Mouse (Mus musculus) CH12F3 (cell line): ENCODE measurements around the gene Ankrd37.

ENCODE experiments used
- in situ Hi-C: fragments of 300-500 bp; cut with MboI; formaldehyde crosslinking; loops from 2 replicates; pipeline ENCODE4 v1.14.3; 2020; ENCODE audit warnings: low sequenced_read_pairs

The Ankrd37 gene

DNA sequence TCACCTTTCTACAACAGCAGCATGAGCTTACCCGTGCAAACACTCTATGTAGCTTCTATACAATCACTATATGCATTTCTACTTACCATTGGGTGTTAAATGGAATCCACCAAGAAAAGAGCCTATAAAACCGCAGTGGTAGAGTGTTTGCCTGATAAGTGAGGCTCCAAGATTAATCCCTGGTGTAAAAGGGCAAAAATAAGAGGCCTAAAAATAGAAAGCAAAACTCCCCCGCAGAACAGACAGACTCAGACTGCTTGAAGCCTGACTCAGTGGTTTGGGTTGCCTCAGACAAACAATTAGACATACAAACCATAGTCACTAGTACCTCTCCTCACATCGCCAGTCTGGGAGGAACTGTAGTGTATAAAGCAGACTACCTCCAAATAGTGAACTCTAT, at the start of gene Ankrd37:
TSS of gene Ankrd37 (minus strand) at position 112 of the 400 bp plus-strand sequence.
- in situ Hi-C loops = no loop called here

DNA sequence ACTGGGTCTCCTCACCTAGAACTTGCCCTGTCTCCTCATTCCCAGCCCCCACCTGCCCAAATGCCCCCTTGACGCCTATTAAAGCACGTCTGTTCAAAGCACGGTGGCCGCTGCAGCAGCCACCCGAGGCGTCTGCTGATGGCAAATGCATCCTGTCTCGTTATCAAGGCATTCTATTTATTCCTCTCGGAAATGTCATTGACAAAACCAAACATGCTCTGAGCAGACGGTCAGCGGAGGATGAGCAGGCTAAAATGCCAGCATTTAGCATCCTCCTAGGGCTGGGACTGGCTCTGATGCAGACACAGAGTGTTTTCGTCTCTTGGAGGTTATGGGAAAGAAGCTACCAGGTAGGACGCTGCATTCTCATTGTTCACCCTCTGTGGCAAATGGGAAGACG, 34.8 kb upstream of the Ankrd37 start:
- in situ Hi-C loops = no loop called here

DNA sequence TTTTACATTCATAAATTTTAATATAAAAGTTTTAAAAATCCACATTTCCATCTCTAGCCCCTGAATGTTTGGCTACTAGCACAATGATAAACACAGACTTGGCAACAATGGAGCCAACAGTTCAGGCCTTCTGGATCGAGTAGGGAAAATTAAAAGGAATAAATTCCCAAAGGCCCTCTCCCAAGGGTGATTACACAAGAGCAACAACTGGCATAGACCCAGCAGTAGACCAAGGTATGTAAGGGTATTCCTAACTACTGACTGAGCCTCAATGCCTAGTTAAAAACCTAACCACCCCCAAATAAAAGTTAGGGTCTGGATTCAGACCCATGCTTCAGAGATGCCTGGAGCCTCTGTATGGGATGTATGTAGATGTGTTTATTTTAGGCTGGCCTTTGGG, 34.2 kb upstream of the Ankrd37 start:
- in situ Hi-C loops = no loop called here

DNA sequence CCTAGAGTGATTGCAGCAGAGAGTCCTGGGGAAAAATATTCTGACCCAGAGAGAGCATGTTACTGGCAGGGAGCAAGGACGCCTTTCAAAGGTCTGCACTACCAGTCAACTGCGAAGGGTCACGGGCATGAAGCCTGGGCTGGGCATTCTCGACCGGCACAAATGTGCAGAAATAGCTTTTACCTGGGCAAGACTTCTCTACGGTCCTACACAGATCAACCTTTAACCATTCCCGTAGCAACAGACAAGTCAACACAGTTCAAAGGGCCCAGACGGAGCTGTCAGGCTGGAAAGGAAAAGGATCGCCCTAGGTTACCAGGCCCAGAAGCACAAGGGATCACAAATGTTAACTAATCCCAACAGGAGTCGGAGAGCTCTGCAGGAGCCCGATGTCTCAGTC, 30.7 kb upstream of the Ankrd37 start:
- in situ Hi-C loops = no loop called here

DNA sequence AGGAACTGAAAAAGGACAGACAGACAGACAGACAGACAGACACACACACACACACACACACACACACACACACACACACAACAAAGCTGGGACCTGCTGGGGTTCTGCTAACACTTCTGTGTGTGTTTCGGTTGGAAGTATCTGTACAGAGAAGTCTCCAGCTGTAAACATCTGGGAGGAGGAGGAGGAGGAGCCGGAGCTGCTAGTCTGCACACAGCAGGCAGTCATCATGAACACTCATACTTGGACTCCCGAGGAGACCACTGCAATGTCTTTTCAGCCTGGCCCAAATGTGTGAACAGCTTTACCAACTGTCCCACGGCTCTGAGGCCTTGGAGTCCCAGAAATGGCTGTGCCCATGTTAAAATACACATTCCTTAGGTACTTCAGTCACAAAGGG, 18.9 kb upstream of the Ankrd37 start:
- in situ Hi-C loops = no loop called here

DNA sequence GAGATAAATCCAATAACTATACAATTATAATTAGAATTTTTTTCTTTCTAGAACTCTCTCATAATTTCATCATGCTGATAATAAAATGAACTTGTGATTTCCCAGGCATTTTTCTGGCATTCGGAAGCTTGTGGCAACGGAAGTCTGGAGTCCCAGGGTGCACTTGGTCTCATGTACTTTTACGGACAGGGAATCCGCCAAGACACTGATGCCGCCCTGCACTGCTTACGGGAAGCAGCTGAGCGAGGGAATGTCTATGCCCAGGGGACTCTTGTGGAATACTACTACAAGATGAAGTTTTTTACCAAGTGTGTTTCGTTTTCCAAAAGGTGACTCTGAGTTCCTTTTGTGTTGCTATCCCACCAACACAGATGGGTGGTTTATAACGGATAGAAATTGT, 17.3 kb upstream of the Ankrd37 start:
- in situ Hi-C loops = no loop called here

DNA sequence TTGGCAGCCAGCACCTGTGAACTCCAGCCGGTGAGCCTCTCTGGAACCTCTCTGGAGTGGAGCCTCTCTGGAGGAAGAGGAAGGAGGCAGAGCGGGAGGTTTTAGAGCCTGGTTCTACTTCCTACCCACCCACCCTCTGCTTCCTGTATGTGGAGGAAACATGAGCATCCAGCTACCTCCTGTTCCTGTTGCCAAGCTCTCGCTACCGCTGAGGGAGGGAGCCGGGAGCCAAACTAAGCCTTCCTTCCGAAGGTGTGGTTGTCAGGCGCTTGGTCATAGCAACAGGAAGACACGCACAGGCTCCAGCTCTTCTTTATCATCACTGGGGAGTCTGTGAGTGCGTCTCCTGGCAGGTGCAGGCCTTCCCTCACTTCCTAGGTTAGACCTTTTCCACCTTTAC, 16.7 kb upstream of the Ankrd37 start:
- in situ Hi-C loops = no loop called here

DNA sequence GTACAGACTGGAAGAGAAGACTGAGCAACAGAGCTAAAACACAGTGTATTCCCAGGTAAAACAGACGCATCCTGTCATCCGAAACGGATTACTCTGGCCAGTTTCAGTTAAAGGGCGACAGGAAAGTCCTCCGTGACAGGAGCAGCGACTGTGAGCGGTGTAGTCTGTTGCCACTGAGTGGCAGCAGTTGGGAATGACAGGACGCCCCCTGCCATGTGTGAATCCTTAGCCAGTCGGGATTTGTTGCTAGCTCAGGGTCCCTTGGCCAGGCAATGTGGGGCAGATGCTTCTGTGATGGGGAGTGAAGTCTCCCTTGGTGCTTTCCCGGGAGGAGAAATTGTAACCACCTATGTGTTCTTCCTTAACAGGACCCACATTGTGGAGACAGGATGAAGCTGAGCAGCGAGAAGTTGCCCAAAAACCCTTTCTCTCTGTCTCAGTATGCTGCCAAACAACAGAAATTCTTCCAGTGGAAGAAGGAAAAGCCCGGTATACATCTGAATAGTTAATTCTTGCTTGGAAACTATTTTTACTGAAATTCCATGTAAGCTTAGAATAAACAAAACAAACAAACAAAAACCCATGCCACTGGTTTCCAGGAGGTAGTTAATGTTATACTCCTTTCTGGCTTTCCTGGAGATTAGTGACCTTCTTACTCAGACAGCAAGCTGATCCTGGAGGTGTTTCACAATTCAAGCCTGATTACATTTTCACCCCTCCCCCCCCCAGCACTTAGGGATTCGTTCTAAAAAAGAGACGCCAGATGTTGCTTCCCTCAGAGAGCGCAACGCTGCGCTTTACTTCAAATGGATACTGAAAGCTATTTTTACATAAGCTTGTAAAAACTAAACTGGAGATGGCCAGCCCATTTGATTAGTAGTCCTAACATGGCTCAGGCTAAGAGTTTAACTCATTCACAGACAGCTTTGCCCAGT, 5.5 kb upstream of the Ankrd37 start:
- in situ Hi-C loops = no loop called here

DNA sequence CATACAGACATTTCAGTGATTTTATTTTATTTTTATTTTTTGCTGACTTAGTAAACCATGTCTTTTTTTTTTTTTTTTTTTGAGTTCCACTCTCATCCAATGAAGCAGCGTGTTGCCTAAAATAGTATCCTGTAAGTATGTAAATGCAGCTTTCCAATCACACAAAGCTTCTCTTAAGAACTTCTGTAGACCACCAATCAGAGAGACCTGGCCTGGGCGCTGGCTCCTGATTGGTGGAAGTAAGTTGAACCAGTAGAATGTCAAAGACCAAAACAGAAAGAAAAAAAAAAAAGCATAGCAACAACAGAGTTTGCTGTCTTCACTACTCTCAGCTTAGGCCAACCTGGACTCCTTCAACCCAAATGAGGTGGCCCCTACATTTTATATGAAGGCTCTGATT, 4.8 kb upstream of the Ankrd37 start:
- in situ Hi-C loops = no loop called here

DNA sequence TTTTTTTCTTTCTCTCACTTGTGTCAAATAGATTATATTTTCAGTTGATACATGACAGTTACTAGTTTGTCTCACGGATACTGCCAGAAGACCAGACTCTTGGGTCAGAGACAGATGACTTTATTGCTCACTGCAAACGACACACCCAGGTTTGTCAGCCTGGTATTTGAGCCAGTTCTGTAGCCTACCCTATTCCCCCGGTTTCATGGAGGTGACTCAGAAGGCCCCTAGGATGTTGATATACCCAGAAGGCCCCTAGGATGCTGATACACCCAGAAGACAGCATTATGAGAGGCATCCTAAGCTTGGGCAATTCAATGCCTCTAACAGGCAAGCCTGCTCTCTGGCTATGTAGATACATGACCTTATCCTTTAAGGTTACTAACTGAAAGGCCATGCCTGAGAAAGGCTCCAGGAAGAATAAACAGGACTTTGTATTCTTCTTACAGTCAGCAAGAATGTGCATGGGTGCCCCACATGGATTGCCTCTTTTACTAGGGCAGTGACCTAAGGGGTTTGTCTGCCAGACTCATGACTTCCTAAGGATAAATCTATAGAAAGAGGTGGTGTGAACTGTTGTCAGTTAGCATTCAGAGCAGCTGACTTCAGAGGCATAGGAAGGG, 1.7 kb upstream of the Ankrd37 start:
- in situ Hi-C loops = no loop called here

DNA sequence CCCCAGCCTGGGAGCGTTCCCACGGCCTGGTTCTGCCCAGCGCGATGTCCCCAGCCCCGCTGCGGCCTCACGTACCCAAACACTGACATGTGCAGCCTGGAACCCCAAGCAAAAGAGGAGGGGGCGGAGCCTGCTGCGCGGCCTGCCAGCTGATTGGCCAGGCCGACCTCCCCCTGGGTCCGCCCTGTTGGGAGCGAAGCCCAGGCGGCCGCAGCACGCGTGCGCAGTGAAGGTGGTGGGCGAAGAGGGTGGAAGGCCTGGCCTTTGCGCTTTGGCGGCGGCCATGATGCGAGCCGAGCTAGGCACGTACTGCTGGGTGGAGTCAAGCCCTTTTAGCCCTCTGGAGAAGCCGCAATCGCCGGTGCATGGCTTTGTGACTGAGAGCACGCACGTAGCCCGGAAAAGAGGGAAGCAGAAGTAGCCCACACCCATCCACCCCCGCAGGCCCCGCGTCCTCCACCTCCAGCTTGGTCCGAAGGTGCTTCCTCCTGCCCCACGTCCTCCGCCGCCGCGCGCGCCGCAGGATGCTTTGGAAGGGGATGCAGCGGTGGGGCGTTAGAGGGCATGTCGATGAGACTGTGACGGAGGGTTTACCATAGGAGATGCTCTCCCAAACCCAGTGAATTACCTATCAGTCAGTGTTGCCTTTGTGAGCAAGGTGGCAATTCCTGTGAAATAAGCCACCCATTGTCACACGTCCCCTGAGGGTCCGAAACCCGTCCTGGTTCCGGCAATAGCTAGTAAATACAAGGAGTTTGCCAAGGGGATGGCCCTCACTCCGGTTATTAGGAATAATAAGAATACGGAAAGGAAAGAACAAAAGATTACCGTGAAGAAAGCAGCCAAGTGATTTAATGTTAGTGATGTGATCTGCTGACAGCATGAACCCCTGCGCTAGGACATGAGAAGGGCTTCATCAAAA, 5.5 kb downstream of the Ankrd37 start:
- in situ Hi-C loops = no loop called here

DNA sequence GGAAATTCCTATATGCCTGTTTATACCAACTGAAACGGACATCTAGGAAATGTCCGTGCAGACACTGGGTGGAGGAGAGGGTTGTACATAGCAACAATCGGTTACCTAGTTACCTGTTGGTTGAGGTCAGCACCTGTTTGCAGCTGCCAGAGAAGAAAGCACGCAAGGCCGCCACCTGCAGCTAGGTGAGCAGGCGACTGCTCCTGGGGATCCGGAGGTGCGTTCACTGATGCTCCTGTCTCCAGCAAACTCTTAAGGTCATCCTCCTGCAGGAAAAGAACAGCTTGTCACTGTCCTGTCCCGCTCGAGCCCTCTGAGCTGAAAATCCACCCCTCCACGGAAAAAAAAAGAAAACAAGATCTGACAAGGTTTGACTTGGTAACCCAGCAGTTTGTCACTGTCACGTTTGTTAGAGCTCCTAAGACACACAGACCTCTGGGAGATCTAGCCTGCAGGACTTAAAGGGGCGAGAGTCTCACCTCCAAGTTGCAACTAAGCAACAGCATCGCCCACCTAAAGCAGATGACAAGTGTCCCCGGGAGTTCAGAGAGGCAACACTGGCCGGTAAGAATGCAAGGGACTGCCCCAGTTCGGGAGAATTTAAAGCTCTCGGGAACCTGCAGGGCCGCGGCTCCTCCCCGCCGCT, 6.2 kb downstream of the Ankrd37 start, which contains the start of gene Lrp2bp:
TSS of gene Lrp2bp (plus strand) at position 166 of the 646 bp plus-strand sequence.
- in situ Hi-C loops = no loop called here

DNA sequence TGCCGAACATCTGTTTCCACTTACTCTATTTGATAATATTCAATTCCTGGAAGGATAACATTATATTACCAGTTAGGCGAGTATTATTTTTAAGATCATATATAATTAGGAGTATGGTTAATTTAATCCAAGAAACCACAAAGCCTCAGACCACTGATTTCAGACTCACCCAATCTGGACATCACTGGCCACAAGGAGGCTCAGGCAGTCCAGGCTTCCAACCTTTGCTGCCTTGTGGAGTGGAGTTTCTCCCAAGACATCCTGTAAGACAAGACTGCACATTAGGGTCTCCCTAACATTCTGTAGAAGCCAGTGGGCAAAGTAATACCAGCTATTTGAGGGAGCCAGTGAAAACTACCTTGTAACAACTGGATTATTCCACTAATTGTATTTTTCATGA, 7.3 kb downstream of the Ankrd37 start:
- in situ Hi-C loops = no loop called here

DNA sequence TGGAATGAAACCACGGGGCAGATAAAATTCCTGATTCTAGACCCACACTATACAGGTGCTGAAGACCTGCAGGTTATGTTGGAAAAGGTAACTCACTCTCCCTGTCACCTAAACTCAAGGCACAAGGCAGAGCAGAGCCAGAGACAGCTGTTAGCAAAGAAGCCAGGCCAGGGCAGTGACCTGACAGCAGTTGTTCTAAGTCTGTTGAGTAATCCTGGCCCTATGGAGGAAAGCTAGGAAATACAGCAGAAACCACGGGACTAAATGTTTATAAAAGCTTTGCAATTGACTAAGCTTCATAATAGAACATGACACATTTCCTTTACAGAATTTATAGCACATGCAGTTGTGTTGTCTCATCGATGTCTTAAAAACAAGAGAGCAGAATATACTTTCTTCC, 9.9 kb downstream of the Ankrd37 start:
- in situ Hi-C loops = no loop called here

DNA sequence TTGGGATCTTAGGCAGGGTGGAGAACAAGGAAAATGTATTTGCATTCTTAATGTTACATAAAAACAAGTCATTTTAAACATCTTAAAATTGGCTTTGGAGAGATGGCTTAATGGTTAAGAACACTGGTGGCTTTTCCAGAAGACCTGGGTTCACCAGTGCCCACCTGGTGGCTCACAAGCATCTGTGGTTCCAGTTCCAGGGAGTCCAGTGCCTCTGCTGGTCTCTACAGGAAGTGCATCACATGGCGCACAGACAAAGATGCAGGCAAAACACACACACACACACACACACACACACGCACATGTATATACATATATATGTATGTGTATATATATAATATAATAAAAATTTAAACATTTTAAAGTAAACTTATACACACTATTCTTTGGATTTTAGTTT, 11.4 kb downstream of the Ankrd37 start:
- in situ Hi-C loops = no loop called here

DNA sequence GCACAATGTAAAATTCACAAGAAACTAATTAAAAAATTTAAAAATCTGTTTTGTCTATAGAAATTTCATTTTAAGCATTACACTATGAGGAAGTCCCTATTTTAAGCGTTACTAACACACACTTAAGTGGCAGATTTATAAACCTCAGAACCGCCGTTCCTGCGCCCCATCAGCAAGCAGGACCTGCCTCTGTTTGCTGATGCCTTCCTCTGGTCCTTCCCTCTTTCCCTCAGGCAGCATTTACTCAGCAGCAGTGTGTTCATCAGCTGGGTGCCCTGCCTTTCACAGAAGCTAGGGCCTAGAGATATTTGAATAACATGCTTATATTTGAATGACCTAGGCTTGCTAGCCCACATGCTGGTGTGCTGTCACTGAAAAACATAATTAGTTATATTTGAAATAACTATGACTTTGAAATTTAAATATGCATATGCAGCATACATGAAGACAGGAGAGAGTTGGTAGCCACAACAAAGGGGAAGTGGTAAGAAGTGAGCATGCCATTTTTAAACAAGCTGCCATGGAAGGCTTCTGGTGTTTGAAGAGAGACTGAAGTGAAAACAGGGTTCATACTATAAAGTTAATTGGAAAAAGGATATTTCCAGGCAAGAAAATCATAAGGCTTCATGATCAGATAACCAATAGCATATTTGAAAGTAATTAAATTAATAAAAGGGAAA, 14.7 kb downstream of the Ankrd37 start:
- in situ Hi-C loops = no loop called here

DNA sequence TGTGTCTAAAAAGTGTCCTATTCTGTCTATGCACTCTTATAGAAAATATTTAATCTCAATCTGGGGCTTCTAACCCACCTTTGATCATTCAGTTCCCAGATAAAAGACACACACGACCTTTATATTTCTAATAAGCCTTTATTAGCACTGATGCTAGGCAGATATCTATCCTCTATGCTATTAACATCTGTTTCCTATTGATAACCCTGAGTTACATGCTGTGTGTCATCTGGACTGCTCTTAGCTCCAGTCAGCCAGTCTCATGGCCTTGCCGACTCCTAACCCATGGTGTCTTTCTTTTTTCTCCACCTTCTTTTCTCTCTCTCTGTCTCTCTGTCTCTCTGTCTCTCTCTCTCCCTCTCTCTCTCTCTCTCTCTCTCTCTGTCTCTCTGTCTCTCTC, 17.3 kb downstream of the Ankrd37 start:
- in situ Hi-C loops = no loop called here

DNA sequence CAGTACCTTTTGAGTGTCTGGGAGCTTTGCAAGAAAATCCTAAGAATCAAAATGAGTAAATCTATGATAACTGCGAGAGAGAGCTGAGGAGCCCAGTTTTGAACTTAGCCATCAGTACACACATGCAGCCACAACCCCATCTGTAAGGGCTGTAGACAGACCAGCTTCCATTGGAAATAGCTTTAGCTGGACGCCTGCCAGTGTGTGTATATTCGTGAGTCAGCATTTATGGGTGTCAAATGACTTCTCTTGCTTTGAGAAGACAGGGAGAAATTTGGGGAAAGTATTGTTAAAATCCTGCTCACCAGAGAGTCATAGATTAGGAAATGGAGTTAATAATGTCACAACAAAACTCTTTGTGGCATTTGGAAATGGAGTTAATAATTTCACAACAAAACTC, 18.8 kb downstream of the Ankrd37 start:
- in situ Hi-C loops = no loop called here

DNA sequence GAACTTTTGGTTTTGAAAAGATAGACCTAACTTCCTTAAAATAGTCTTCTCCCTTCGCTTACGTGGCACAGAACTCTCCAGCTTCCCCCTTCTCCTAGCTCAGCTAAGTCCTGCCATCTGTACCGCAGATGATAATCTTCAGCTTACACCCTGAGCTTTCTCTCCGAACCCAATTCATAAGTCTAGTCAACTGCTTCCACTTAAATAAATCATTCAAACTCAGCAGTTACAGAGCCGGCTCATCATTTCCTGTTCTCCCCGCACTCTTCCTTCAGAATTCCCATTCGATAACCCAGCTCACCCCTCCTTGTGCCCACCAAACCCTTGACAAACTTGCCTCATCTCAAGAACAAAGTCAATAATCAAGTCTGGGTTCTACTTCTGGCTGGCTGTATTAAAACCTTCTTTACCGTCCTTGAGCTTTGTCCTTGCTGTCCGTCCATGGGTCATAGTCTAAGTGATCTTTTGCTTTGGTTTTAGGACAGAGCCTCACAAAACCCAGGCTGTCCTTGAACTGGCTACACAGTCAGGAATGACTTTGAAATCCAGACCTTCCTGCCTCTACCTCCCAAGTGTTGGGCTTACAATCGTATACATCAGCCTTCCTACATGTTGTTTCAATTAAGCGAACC, 29.6 kb downstream of the Ankrd37 start:
- in situ Hi-C loops = no loop called here
